Mouse (Mus musculus) midbrain, embryonic 11.5 days (tissue): ENCODE results near the gene Tmem219. TPM values are rescaled to one million over a fixed set of nuclear protein-coding genes. Genes with fewer than 3 reads are reported as not detected.
A peak's percentile ranks its signal among the peaks of the same experiment; 100 is the strongest.
"Not testable (repeated sequence)": the region's sequence is repeated elsewhere in the genome, so short reads cannot be mapped to it uniquely, and the experiment has no call there.

ENCODE experiments used
- ATAC-seq: fragments of 200-750 bp; cut with Nextera tagmentation; 2 replicates; pipeline ENCODE4 v1.8.0; 2017; ENCODE audit warnings: moderate TSS enrichment, moderate library complexity; ENCODE audit not compliant: low FRiP score
- DNase-seq: peaks from one replicate; pipeline ENCODE4 v3.0.0; 2015; ENCODE audit warnings: low spot score; ENCODE audit errors: missing footprints
- H3K27ac ChIP-seq: fragments of 300-500 bp; sonication (generic); 2 replicates; pipeline ENCODE4 v1.5.1; 2014; ENCODE audit warnings: low read depth, low read length
- H3K27me3 ChIP-seq: fragments of 300-500 bp; sonication (generic); 2 replicates; pipeline ENCODE4 v1.6.1; 2014; ENCODE audit warnings: mild to moderate bottlenecking, low read length, moderate library complexity, mixed read lengths; ENCODE audit not compliant: control insufficient read depth, insufficient read depth
- H3K36me3 ChIP-seq: fragments of 300-500 bp; sonication (generic); 2 replicates; pipeline ENCODE4 v1.6.1; 2014; ENCODE audit warnings: mild to moderate bottlenecking, low read length, moderate library complexity, mixed read lengths; ENCODE audit not compliant: control insufficient read depth, insufficient read depth
- H3K4me1 ChIP-seq: fragments of 300-500 bp; sonication (generic); 2 replicates; pipeline ENCODE4 v1.6.1; 2014; ENCODE audit warnings: low read length; ENCODE audit not compliant: control insufficient read depth, insufficient read depth
- H3K4me2 ChIP-seq: fragments of 300-500 bp; sonication (generic); 2 replicates; pipeline ENCODE4 v1.6.1; 2014; ENCODE audit warnings: mild to moderate bottlenecking, moderate library complexity
- H3K4me3 ChIP-seq: fragments of 300-500 bp; sonication (generic); 2 replicates; pipeline ENCODE4 v1.5.1; 2014; ENCODE audit warnings: low read depth, low read length
- H3K9ac ChIP-seq: fragments of 300-500 bp; sonication (generic); 2 replicates; pipeline ENCODE4 v1.6.1; 2014; ENCODE audit warnings: low read length
- H3K9me3 ChIP-seq: fragments of 300-500 bp; sonication (generic); 2 replicates; pipeline ENCODE4 v1.6.1; 2016; ENCODE audit warnings: low read length; ENCODE audit not compliant: control insufficient read depth
- WGBS: fragments of 180-500 bp; shearing (Covaris S2); extraction: QIAGEN DNeasy Blood & Tissue Kit; methylation state at CpG from one replicate; pipeline ENCODE4 v1.1.7; 2014; 5-methylcytosine and 5-hydroxymethylcytosine counted together
- polyA plus RNA-seq: library from polyadenylated mRNA; unstranded; fragments of >200 nt; fragmentation: Nextera tagmentation; extraction: Ambion mirVana; gene quantifications from 2 replicates; pipeline ENCODE4 v1.2.1, GENCODE M21; 2014

Gene Tmem219
- polyA plus RNA-seq, 1 experiment from 2014 or later = 26.5 TPM

DNA sequence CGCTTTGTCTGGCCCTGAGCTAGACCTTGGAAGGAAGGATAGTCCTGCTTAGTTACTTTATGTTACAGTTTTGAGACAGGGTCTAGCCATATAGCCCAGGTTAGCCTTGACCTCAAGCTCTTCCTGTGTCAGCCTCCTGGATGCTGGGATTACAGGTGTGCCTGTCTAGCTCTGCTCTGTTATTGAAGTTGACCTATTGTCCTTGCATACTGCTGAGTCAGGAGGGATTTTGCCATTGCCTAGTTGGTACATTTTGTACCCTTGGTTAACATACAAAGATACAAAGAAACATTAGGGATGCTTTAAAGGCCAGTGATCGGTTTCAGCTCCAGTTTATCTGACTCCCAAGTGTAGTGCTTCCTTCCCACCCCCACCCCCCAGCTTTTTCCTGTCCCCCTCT lies 9.9 kb upstream of the Tmem219 start:
- Histone ChIP-seq H3K27me3 (no peaks in the 10 kb centered on the region), H3K9me3 (no peaks in the 10 kb centered on the region), H3K4me3 (no peak overlapping the region), H3K27ac (no peak overlapping the region), H3K9ac (no peak overlapping the region), H3K36me3 (peaks cover 11% of the 10 kb centered on the region), H3K4me1 (peaks cover 10% of the 10 kb centered on the region), H3K4me2 (no peak overlapping the region)
- ATAC-seq = no peak
- 91% methylated on average over 2 of the region's 2 CpGs for WGBS
- no peak for DNase-seq

DNA sequence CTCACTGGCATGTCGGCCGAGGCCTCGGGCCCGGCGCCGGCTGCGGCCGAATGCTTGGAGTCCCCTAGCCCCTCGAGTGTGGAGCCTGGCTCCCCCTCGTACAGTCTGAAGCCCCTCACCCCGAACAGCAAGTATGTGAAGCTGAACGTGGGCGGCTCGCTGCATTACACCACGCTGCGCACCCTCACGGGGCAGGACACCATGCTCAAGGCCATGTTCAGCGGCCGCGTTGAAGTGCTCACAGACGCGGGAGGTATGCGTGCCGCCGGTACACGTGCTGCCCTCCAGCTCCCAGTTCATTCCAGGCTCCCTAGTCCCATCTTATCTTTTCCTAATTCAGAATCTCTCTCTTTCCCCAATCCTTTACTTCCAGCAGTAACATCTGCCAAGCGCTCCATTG lies 6.3 kb upstream of the Tmem219 start:
- Histone ChIP-seq H3K27me3 (no peaks in the 10 kb centered on the region), H3K36me3 (peaks cover 4% of the 10 kb centered on the region; the same call in 1 of the 2 replicates), H3K4me3 (peak overlapping the region; percentile 86), H3K27ac (peak overlapping the region; percentile 51), H3K4me2 (peak overlapping the region; percentile 98), H3K9ac (peak overlapping the region; percentile 84), H3K9me3 (no peaks in the 10 kb centered on the region), H3K4me1 (peaks cover 10% of the 10 kb centered on the region)
- WGBS = under 1% methylated on average over 27 of the region's 27 CpGs
- DNase-seq (no peak), ATAC-seq (no peak; the same call in 1 of the 2 replicates)

DNA sequence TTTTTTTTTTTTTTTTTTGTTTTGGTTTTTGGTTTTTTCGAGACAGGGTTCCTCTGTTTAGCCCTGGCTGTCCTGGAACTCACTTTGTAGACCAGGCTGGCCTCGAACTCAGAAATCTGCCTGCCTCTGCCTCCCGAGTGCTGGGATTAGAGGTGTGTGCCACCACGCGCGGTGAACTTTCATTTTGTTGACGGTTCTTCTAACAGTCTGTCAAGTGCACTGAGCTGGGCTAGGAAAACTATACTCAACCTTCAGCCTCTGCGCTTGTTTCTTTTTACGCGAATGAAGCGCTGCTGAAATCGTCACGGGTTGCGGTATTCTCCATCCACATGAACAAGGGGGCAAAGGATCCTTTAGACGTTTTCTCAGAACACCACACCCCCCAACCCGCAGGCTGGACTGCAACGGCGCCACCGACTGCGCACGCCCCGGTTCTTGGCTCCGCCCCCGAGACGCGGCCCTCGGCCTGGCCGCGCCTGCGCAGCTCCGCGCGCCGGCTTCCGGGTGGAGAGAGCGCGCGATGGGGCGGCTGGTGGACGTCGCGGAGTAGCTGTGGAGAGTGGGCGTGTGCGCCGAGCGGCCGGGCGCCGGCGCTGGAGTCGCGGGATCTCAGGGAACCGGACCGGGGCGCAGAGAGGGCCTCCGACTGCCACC lies 5.8 kb upstream of the Tmem219 start, which contains the start of gene Kctd13:
Kctd13 (plus strand) TSS at position 496 of the 654 bp plus-strand sequence.
- peak; percentile 99 for DNase-seq
- Histone ChIP-seq H3K27ac (peak within 1 kb of the TSS; percentile 51), H3K9ac (peak within 1 kb of the TSS; percentile 84), H3K4me1 (peaks cover 10% of the 10 kb centered on the region), H3K4me3 (peak within 1 kb of the TSS; percentile 86), H3K27me3 (no peaks in the 10 kb centered on the region), H3K9me3 (no peaks in the 10 kb centered on the region), H3K36me3 (peaks cover 4% of the 10 kb centered on the region; the same call in 1 of the 2 replicates), H3K4me2 (peak within 1 kb of the TSS; percentile 98)
- 5% methylated on average over 52 of the region's 56 CpGs for WGBS
- ATAC-seq = peak; percentile 97

DNA sequence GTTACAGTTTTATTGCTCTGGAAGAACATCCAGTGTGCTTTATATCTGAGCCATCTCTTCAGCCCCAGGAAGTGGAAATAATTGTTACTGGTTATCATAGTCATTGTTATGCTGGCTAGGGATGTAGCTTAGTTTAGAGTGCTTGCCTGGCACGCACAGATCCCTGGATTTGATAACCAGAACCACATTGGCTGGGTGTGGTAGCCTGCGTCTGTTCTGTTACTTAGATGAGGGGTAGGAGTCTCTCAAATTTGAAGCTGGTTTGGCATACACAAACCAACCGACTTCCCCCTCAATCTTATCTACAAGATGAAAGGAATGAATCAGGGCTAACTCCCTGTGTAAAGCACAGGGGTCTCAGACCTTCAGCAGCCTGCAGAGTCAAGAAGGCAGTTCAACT lies 3.6 kb upstream of the Tmem219 start:
- Histone ChIP-seq H3K4me1 (peaks cover 25% of the 10 kb centered on the region), H3K4me3 (no peak overlapping the region)

DNA sequence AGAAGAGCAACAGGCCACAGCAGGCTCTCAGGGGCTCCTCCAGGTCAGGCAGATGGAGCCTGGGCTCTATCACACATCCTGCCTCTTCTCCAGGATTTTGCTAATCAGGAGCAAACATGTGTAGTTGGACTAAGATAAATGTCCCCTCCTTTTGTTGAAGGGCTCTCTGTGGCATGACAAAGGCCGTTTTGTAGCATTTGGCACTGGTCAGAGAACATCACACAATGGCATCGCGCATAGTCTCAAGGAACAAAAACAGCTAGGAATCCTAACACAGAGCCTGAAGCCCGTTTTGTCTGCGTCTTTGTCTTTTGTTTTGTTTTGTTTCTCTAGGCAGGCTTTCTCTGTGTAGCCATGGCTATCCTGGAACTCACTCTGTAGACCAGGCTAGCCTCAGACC lies 1.3 kb upstream of the Tmem219 start:
- DNase-seq = no peak
- WGBS = 55% methylated on average over 5 of the region's 5 CpGs
- H3K4me1 ChIP-seq = peaks cover 21% of the 10 kb centered on the region

More for the DNA sequence above, 3.6 kb upstream of the Tmem219 start:
- no peak overlapping the region for H3K27ac ChIP-seq
- DNase-seq = no peak
- WGBS = 63% methylated on average over 3 of the region's 3 CpGs
- H3K9ac ChIP-seq = no peak overlapping the region
- no peaks in the 10 kb centered on the region for H3K27me3 ChIP-seq
- H3K4me2 ChIP-seq = no peak overlapping the region
- no peaks in the 10 kb centered on the region for H3K36me3 ChIP-seq
- no peak for ATAC-seq
- H3K9me3 ChIP-seq = no peaks in the 10 kb centered on the region

DNA sequence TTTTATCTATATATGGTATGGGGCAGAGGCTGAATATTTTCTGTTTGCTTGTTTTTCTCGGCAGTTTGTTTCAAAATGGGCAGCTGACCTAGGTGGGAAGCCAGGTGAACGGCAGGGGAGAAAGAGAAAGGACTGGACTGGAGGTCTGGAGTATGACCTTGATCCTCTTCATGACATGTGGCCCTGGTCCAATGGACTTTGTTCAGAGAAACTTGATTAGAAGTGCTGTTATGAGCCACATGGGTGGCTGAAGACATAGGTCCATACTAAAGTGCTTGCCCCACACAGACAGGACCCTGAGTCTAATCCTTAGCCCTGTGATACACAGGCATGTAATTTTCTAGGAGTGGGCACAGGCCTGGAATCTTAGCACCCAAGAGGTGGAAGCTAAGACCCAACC lies 1.2 kb downstream of the Tmem219 start:
- 85% methylated on average over 2 of the region's 2 CpGs for WGBS
- peak overlapping the region; percentile 29 for H3K4me3 ChIP-seq
- DNase-seq (no peak), ATAC-seq (no peak)
- peak overlapping the region; percentile 48 for H3K4me2 ChIP-seq
- H3K9ac ChIP-seq = peak overlapping the region; percentile 65; the same call in 1 of the 2 replicates
- peaks cover 21% of the 10 kb centered on the region for H3K4me1 ChIP-seq
- H3K27me3 ChIP-seq = no peaks in the 10 kb centered on the region
- H3K9me3 ChIP-seq = no peaks in the 10 kb centered on the region
- H3K27ac ChIP-seq = peak overlapping the region; percentile 84; the same call in 1 of the 2 replicates
- no peaks in the 10 kb centered on the region for H3K36me3 ChIP-seq

More for the DNA sequence above, 1.3 kb upstream of the Tmem219 start:
- Histone ChIP-seq H3K9ac (no peak overlapping the region), H3K9me3 (no peaks in the 10 kb centered on the region), H3K27me3 (no peaks in the 10 kb centered on the region), H3K4me2 (no peak overlapping the region), H3K27ac (peak overlapping the region; percentile 35; the same call in 1 of the 2 replicates), H3K4me3 (no peak overlapping the region), H3K36me3 (no peaks in the 10 kb centered on the region)
- no peak for ATAC-seq

DNA sequence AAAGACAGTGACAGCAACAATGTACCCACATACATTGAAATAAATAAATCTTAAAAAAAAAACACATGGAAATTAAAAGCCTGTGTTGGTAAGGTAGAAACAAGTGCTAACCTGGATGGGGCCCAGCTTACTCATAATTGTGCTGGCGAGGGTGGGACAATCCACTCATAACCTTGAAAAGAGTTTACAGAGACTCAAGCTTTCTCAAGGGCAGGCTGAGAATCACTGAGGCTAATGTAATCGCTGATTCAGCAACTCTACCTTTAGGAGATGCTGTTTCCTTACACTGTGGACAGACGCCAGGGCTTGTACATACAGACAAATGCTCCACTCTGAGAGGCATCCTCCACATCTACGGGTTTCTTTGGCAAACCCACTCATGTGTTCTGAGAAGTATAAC lies 2.7 kb downstream of the Tmem219 start:
- no peak overlapping the region for H3K4me2 ChIP-seq
- 82% methylated on average over 4 of the region's 4 CpGs for WGBS

DNA sequence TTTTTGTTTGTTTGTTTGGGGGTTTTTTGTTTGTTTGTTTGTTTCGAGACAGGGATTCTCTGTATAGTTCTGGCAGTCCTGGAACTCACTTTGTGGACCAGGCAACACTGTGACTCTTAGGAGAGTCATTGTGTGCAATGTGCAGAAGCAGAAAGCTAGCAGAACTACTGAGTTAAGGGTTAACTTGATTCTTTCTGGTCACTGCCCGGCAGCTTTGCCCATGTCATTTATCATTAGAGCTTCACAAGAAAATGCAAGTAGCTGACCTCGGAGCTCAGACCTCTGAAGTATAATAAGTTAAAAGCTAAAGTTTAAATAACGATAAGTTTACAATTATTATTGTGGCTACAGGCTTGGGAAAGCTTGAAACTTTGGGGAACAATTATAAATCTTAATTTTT lies 4.4 kb downstream of the Tmem219 start:
- H3K9ac ChIP-seq, DNase-seq, H3K4me3 ChIP-seq, H3K27ac ChIP-seq, H3K27me3 ChIP-seq, H3K36me3 ChIP-seq, H3K4me2 ChIP-seq, ATAC-seq, H3K9me3 ChIP-seq: not testable (repeated sequence)
- 59% methylated on average over 4 of the region's 4 CpGs for WGBS
- H3K4me1 ChIP-seq = peaks cover 21% of the 10 kb centered on the region

More for the DNA sequence above, 2.7 kb downstream of the Tmem219 start:
- DNase-seq = no peak
- no peak overlapping the region for H3K27ac ChIP-seq
- H3K9me3 ChIP-seq = no peaks in the 10 kb centered on the region
- no peak overlapping the region for H3K4me3 ChIP-seq
- no peaks in the 10 kb centered on the region for H3K27me3 ChIP-seq
- H3K9ac ChIP-seq = no peak overlapping the region
- ATAC-seq = no peak
- H3K36me3 ChIP-seq = no peaks in the 10 kb centered on the region
- H3K4me1 ChIP-seq = peaks cover 21% of the 10 kb centered on the region

DNA sequence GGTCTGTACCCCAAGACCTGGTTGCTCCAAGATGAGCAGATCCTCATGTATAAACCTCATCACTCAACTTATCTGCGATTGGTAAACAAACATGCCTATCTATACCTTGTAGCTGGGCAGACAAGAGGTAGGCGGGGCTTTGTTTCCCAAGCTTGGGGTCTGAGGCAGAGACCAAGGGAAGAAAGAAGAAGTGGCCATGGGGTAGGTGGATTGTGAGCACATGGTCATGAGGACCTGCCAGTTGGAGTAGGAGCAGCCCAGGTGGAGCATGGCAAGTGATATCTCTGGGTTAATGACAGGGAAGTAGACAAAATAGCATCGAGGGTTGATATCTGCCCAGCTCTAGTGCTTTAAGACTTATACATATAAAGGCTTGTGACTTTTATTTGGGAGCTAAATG lies 7.9 kb downstream of the Tmem219 start:
- Histone ChIP-seq H3K4me1 (no peaks in the 10 kb centered on the region), H3K9ac (no peak overlapping the region), H3K4me2 (no peak overlapping the region), H3K27me3 (no peaks in the 10 kb centered on the region), H3K4me3 (no peak overlapping the region), H3K9me3 (no peaks in the 10 kb centered on the region), H3K27ac (no peak overlapping the region), H3K36me3 (no peaks in the 10 kb centered on the region)
- DNase-seq (no peak), ATAC-seq (no peak)
- 94% methylated on average over 3 of the region's 3 CpGs for whole genome bisulfite sequencing
